Mouse (Mus musculus): ENCODE data around the gene Ebi3.

The Ebi3 gene

GRCm38 (mm10) chr17:55958918-55959728 lies 6.7 kb downstream of the Ebi3 start, which contains the start of gene Yju2:
Gene Yju2, plus strand, starts transcription at chr17:55959099.
- peak; percentile 88 for DNase-seq (ENCODE audit: low spot score)

- no peak for DNase-seq (ENCODE audit: low spot score)
Observed at GRCm38 (mm10) chr17:55959946-55960740, 7.7 kb downstream of the Ebi3 start.

- DNase-seq (ENCODE audit: low spot score), result no peak
Observed at GRCm38 (mm10) chr17:55960791-55961190, 8.4 kb downstream of the Ebi3 start.

GRCm38 (mm10) chr17:55961631-55962030 lies 9.2 kb downstream of the Ebi3 start:
- DNase-seq (ENCODE audit: low spot score), result no peak

- DNase-seq (ENCODE audit: low spot score), result no peak
Observed at GRCm38 (mm10) chr17:55963171-55963570, 10.7 kb downstream of the Ebi3 start.

- DNase-seq (ENCODE audit: low spot score), result no peak
Observed at GRCm38 (mm10) chr17:55964496-55964895, 12.1 kb downstream of the Ebi3 start.

- DNase-seq (ENCODE audit: low spot score), result no peak
Observed at GRCm38 (mm10) chr17:55964996-55965395, 12.6 kb downstream of the Ebi3 start.

GRCm38 (mm10) chr17:55967186-55967585 lies 14.7 kb downstream of the Ebi3 start:
- DNase-seq (ENCODE audit: low spot score), result no peak

- DNase-seq (ENCODE audit: low spot score), result no peak
Observed at GRCm38 (mm10) chr17:55968210-55968609, 15.8 kb downstream of the Ebi3 start.

GRCm38 (mm10) chr17:55969560-55969959 lies 17.1 kb downstream of the Ebi3 start:
- no peak for DNase-seq (ENCODE audit: low spot score)

GRCm38 (mm10) chr17:55969966-55970891 lies 17.8 kb downstream of the Ebi3 start, which contains the start of gene Shd:
Gene Shd, plus strand, starts transcription at chr17:55970467.
- no peak for DNase-seq (ENCODE audit: low spot score)

GRCm38 (mm10) chr17:55971453-55971852 lies 19.0 kb downstream of the Ebi3 start:
- DNase-seq (ENCODE audit: low spot score), result no peak

GRCm38 (mm10) chr17:55976255-55976862 lies 23.9 kb downstream of the Ebi3 start:
- DNase-seq (ENCODE audit: low spot score), result peak; percentile 50

- DNase-seq (ENCODE audit: low spot score), result no peak
Observed at GRCm38 (mm10) chr17:55977301-55977700, 24.9 kb downstream of the Ebi3 start.

GRCm38 (mm10) chr17:55986030-55986961 lies 33.9 kb downstream of the Ebi3 start, which contains the start of gene Fsd1:
Gene Fsd1, plus strand, starts transcription at chr17:55986509.
- no peak for DNase-seq (ENCODE audit: low spot score)

- no peak for DNase-seq (ENCODE audit: low spot score)
Observed at GRCm38 (mm10) chr17:55990278-55990898, 37.9 kb downstream of the Ebi3 start.

GRCm38 (mm10) chr17:55996007-55996406 lies 43.6 kb downstream of the Ebi3 start:
- DNase-seq (ENCODE audit: low spot score), result no peak

- no peak for DNase-seq (ENCODE audit: low spot score)
Observed at GRCm38 (mm10) chr17:55999794-56000499, 47.5 kb downstream of the Ebi3 start.

- no peak for DNase-seq (ENCODE audit: low spot score)
Observed at GRCm38 (mm10) chr17:56003000-56003399, 50.6 kb downstream of the Ebi3 start.
